Mouse (Mus musculus): ENCODE results near the gene C1qtnf6.
A peak's percentile ranks its signal among the peaks of the same experiment; 100 is the strongest.

The C1qtnf6 gene

DNA sequence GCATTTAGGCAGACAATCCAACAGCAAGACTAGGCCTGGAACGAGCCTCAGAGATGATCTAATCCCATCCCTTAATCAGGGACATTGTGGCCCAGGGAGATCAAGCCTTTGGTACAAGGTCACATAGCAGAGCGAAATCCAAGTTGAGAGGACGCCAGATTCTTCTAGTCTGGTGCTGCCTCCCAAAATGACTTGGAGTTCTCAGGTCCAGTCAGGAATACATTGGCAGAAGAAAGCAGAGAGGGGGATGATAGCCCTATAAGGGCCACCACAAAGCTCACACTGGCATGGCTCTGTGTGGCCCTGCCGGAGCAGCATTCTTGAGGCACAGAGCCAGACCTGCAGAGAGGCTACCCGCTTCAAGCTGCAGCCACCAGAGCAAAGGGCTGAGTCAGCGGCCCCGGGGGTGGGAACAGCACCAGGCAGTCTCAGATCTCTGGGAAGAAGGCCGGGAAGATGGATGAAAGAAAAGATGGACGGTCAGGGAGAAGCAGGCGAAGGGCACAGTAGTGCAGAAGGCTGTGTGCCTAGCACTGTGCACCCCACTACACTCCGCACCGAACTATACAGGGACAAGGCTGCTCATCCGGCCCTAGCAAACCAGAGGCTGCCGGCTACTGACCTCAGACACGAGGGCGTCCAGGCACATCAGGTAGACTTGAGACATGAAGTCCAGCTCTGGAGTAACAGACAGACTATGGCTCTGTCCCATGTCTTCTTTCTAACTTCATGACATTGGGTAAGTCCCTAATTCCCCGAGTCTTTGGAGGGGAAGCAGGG, at the start of gene C1qtnf6:
Gene C1qtnf6, minus strand, starts transcription at position 746 of the 780 bp plus-strand sequence.
- peak; percentile 74 to 79 for DNase-seq

DNA sequence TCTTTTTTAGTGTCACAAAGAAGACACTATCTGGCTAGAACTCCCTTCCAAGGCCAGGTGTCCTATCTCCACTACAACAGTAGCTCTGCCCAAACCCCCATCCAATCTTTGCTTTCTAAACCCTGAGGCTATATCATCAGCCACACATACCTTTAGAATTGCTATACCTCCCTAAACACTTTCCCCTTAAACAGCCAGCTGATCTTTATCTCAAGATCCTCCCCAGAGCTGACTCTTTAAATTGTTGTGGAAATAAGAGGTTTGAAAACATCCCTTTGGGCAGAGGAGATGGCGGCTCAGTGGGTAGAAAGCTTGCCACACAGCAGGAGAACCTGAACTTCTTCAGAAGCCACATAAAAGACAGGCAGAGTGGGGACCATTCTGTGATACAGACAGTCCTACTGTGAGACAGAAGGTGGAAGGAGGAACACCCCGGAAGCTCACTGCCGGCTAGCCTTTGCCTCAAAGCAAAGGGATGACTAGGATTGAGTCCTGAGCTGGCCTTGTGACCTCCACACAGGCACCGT, 45.1 kb upstream of the C1qtnf6 start:
- DNase-seq = no peak

GRCm38 (mm10) chr15:78572658-78573397, 41.6 kb upstream of the C1qtnf6 start, which contains the start of gene Rac2:
Gene Rac2, minus strand, starts transcription at chr15:78572783.
- no peak for DNase-seq

DNA sequence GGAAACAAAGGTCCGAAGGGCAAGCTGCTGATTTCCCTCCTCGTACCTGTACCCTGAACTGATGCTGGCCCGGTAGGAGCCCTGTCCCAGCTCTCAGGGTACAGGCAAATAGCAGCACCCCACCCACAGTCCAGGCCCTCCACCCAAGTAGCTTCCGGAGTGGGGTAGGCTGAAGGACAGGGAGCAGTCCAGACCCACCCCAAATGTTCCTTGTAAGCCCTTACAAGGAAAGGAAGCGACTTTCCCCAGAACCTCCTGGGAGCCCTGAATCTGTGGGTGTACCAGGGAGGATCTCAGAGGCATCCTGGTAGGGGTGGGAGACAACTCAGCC, 41.0 kb upstream of the C1qtnf6 start:
- DNase-seq = no peak

- no peak for DNase-seq
Measured at GRCm38 (mm10) chr15:78571554-78572269, 40.5 kb upstream of the C1qtnf6 start.

- DNase-seq = no peak
Measured at GRCm38 (mm10) chr15:78570170-78570569, 39.0 kb upstream of the C1qtnf6 start.

- DNase-seq = peak in 1 of 2 experiments; percentile 24
Measured at GRCm38 (mm10) chr15:78567608-78568120, 36.4 kb upstream of the C1qtnf6 start.

DNA sequence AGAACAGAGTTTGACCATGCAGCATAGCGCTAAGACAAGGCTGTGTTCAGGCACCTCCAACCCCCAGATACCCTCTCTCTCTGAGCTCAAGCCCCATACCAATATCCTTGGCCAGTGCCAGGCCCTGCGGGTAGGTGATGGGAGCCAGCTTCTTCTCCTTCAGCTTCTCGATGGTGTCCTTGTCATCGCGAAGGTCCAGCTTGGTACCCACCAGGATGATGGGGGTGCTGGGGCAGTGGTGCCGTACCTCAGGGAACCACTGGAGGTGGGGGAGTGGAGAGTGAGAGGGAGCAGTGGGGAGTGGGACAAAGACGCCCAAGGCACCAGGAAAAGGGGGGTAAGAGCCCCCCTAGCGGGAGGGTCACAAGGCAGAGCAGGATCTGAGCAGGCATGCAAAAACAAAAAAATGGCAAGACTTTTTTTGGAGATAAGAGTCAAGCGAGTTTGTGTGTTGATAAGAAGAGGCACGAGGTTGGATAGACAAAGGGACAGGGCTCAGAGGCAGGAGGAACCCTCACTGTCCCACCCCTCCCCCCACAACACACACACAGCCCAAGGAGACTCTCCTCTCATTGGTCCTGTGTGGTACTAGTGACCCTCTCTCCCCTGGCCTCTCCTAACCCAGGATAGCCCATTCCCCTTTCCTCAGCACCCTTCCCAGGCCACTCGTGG, 33.7 kb upstream of the C1qtnf6 start:
- no peak for DNase-seq

DNA sequence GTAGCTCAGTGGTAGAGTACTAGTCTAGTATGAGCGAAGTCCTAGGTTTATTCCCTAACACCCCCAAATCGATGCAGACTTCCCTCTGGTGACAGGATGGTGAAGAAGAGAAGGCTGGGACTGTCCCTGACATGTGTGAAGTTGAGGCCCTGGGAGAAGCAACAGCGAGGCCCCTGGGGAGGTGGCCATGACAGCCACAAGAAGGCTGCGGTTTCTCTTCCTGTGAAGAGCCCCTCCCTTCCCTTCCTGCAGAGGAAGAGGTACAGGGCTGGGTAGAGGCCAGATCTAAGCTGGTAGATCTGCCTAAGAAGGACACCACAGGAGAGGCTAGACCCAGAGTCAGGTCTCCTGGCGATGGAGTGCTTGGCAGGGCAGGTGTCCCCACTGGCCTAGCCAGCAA, 32.7 kb upstream of the C1qtnf6 start:
- no peak for DNase-seq

GRCm38 (mm10) chr15:78563344-78563743, 32.1 kb upstream of the C1qtnf6 start:
- DNase-seq = no peak

GRCm38 (mm10) chr15:78559141-78559979, 28.1 kb upstream of the C1qtnf6 start:
- DNase-seq = no peak

DNA sequence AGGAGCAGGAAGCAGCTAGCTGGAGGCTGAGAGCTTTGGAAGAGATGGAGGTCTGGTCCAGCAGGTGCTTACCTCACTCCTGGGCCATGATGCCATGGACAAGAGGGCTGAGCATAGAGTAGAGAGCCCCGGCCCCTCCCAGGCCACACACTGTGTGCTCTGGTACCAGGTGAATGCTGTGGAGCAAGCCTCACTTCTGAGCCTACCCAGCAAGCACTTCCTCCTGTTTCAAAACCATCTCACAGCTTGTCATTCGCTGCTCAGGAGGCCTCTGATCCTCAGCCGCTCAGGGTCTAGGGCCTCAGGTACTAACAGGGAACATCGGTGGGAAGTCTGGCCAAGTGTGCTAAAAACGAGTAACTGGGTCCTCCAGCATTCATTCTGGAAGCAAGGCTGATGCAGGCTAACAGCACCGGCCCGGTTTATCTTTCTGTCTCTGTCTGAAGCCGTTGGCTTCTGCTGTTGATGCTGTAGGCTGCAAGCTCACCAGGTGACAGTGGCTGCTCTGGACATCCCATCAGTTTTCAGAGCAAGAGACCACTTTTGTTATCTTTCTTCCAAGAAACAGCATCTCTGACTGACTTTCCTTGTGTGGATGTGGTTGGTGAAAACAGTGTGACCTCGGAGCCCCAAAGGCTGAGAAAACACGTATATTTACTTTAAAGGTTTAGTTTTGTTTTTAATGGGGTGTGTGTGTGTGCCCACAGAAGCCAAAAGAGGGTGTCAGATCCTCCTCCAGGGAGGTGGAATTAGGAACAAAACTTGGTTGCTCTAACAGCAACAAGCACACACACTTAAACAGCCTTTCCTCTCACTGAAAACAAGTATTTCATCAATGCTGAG, 26.7 kb upstream of the C1qtnf6 start:
- no peak for DNase-seq

GRCm38 (mm10) chr15:78554545-78555313, 23.5 kb upstream of the C1qtnf6 start:
- DNase-seq = no peak

DNA sequence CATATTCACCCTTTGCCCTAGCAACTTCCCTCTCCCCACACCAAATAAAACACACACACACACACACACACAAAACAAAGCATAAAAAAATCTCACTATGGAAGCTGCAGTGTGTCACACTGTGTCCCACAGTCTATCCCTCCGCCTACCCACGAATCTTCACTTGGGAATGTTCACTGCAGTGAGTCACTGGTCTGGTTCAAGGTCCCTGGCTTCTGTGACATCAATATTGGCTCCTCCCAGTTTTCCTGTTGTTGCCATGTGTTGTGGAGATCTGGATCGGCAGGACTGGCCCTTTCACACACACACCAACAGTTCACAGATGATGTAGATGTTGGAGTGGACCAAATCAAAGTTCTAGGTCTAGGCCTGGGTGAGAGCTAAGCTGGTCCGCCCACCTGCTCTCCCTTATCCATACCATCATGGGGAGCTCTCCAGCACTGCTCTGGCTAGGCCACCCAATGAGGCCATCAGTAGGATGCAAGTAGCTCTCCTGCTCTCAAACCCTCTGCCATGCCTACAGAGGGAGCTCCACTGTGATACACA, 18.0 kb upstream of the C1qtnf6 start:
- no peak for DNase-seq

DNA sequence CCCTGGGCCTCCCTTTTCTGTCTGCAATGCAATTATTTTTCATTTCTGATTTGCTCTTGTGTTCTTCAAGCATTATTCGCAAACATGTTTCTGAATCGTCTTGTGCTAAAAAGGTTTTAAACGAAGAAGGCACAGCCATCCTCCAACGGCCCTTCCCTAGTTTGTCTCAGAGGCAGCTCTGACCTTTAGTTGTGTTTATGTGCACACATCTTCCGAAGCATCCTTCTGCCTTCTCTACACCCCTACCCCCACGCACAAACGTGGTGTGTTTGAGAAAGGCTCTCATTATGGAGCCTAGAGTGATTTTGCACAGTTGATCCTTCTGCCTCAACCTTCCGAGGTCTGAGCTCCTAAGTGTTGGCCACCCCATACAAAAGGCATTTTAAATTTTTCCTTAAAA, 17.5 kb upstream of the C1qtnf6 start:
- DNase-seq = no peak

DNA sequence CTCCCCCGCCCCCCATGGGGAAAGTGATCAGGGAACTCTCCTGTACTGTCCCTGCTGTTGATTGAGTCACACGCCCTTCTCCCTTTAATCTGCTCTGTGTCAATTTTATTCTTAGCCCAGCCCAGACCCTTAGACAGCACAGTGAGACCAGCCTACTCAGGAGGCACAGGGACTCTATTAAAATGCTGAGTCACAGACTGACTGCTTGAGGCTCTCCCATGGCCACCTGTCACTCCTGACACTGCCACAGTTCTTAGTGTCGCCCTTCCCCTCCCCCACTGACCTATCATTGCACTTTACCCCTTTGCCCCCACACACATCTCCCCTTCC, 17.1 kb upstream of the C1qtnf6 start:
- peak in 1 of 2 experiments; percentile 29 for DNase-seq

DNA sequence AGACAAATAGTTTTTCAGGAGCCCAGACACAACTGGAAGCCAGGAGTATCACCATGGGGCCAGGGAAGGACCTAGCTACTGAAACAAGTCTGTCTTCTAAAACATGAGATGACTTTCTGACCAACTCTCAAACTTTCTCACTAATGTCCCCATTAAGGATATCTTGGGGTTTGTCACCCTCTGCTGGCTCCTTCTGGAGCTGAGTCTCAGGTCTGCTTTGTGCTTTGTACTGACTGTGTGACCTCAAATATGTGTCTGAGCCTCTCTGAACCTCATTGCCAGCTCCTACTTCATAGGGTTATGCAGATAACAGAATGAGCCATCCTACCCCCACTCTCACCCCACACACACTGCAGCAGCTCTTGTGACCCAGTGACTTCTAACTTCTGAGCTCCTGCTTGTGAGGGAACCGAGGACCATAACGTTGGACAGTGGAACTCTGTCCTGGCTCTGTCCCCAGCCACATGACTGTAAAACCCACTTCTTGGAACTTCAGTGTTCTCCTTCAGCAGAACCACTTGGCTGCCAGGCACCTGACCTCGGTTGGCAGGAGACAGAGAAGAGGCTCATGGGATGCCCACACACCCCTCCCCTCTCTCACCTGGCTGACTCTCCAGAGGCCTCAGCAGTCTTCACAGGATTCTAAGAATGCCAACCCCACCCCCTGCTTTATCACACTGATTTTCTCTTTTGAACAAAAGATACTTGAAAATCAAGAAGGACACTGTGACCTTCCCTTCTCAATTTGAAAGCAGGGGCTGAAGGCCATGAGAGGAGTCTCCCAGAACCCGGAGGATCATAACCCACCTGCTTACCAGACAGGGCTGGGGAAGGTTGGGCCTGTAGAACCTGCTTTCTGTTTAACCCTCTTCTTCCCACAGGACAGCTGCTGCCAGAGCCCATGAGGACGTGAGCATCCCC, 16.5 kb upstream of the C1qtnf6 start:
- DNase-seq = peak; percentile 57 to 65

DNA sequence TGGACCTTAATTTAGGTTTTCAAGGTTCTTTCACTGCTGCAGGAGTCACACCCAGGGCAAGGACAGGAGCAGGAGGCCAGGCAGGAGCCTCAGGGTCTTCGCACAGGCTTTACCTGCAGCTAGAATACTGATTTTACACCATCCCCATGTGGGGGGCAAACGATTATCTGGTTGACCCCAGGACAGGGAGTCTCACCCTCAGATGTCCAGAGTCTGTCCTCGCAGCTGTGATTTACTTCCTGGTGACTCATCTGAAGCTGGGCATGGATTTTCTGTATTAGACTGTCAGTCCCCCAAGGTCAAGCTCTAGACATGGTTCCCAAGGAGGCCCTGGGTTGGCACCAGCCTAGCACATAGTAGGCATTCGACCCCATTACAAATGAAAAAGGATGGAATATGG, 14.8 kb upstream of the C1qtnf6 start:
- no peak for DNase-seq
